Mouse (Mus musculus): ENCODE data around the gene Fbp1. TPM values are rescaled to one million over a fixed set of nuclear protein-coding genes. Genes with fewer than 3 reads are reported as not detected.

The Fbp1 gene
- polyA plus RNA-seq, 1 experiment from 2014 or later, result not detected

GRCm38 (mm10) chr13:62917416-62918110 lies 29.5 kb upstream of the Fbp1 start:
- Histone ChIP-seq H3K4me3 (ENCODE audit: low read depth, low read length) (no peak overlapping the region), H3K9ac (ENCODE audit: low read length) (no peak overlapping the region), H3K27me3 (replicated peaks; ENCODE audit: control insufficient read depth, insufficient read depth, low read length) (no peaks in the 10 kb centered on the region), H3K27ac (ENCODE audit: low read depth, low read length) (no peak overlapping the region), H3K4me1 (ENCODE audit: control insufficient read depth, insufficient read depth, low read length) (no peaks in the 10 kb centered on the region), H3K4me2 (ENCODE audit: low read length) (no peak overlapping the region), H3K36me3 (ENCODE audit: control insufficient read depth, insufficient read depth, low read length) (no peaks in the 10 kb centered on the region), H3K9me3 (replicated peaks; ENCODE audit: control insufficient read depth, low read length) (no peaks in the 10 kb centered on the region)
- 40% methylated on average over 1 of the region's 1 CpGs for WGBS
- ATAC-seq, result no peak
- DNase-seq (ENCODE audit: low spot score), result peak; percentile 41

- Histone ChIP-seq H3K9ac (ENCODE audit: low read length) (no peak overlapping the region), H3K9me3 (replicated peaks; ENCODE audit: control insufficient read depth, low read length) (no peaks in the 10 kb centered on the region), H3K27ac (ENCODE audit: low read depth, low read length) (no peak overlapping the region), H3K4me2 (ENCODE audit: low read length) (no peak overlapping the region), H3K27me3 (replicated peaks; ENCODE audit: control insufficient read depth, insufficient read depth, low read length) (no peaks in the 10 kb centered on the region), H3K36me3 (ENCODE audit: control insufficient read depth, insufficient read depth, low read length) (no peaks in the 10 kb centered on the region), H3K4me3 (ENCODE audit: low read depth, low read length) (no peak overlapping the region), H3K4me1 (ENCODE audit: control insufficient read depth, insufficient read depth, low read length) (no peaks in the 10 kb centered on the region)
- no peak for ATAC-seq
- WGBS, result 72% methylated on average over 4 of the region's 4 CpGs
- DNase-seq (ENCODE audit: low spot score), result no peak
Measured at GRCm38 (mm10) chr13:62916675-62917074, 28.6 kb upstream of the Fbp1 start.

- no peaks in the 10 kb centered on the region for H3K36me3 ChIP-seq (ENCODE audit: control insufficient read depth, insufficient read depth, low read length)
- H3K4me1 ChIP-seq (ENCODE audit: control insufficient read depth, insufficient read depth, low read length), result no peaks in the 10 kb centered on the region
- no peak overlapping the region for H3K9ac ChIP-seq (ENCODE audit: low read length)
- WGBS, result 79% methylated on average over 5 of the region's 5 CpGs
- H3K27ac ChIP-seq (ENCODE audit: low read depth, low read length), result no peak overlapping the region
- no peak overlapping the region for H3K4me2 ChIP-seq (ENCODE audit: low read length)
- ATAC-seq (no peak), DNase-seq (ENCODE audit: low spot score) (no peak)
- H3K27me3 ChIP-seq (replicated peaks; ENCODE audit: control insufficient read depth, insufficient read depth, low read length), result no peaks in the 10 kb centered on the region
- no peaks in the 10 kb centered on the region for H3K9me3 ChIP-seq (replicated peaks; ENCODE audit: control insufficient read depth, low read length)
- H3K4me3 ChIP-seq (ENCODE audit: low read depth, low read length), result no peak overlapping the region
Measured at GRCm38 (mm10) chr13:62911575-62911974, 23.5 kb upstream of the Fbp1 start.

- no peaks in the 10 kb centered on the region for H3K4me1 ChIP-seq (ENCODE audit: control insufficient read depth, insufficient read depth, low read length)
- ATAC-seq, result no peak
- H3K27me3 ChIP-seq (replicated peaks; ENCODE audit: control insufficient read depth, insufficient read depth, low read length), result no peaks in the 10 kb centered on the region
- no peak overlapping the region for H3K27ac ChIP-seq (ENCODE audit: low read depth, low read length)
- WGBS, result 91% methylated on average over 4 of the region's 4 CpGs
- no peak overlapping the region for H3K4me3 ChIP-seq (ENCODE audit: low read depth, low read length)
- H3K9me3 ChIP-seq (replicated peaks; ENCODE audit: control insufficient read depth, low read length), result no peaks in the 10 kb centered on the region
- no peak overlapping the region for H3K9ac ChIP-seq (ENCODE audit: low read length)
- H3K36me3 ChIP-seq (ENCODE audit: control insufficient read depth, insufficient read depth, low read length), result no peaks in the 10 kb centered on the region
- DNase-seq (ENCODE audit: low spot score), result no peak
- H3K4me2 ChIP-seq (ENCODE audit: low read length), result no peak overlapping the region
Measured at GRCm38 (mm10) chr13:62910206-62910605, 22.1 kb upstream of the Fbp1 start.

GRCm38 (mm10) chr13:62909776-62910175 lies 21.7 kb upstream of the Fbp1 start:
- no peak for DNase-seq (ENCODE audit: low spot score)

GRCm38 (mm10) chr13:62908163-62908559 lies 20.1 kb upstream of the Fbp1 start:
- Histone ChIP-seq H3K4me1 (ENCODE audit: control insufficient read depth, insufficient read depth, low read length) (no peaks in the 10 kb centered on the region), H3K9me3 (replicated peaks; ENCODE audit: control insufficient read depth, low read length) (no peaks in the 10 kb centered on the region), H3K4me3 (ENCODE audit: low read depth, low read length) (no peak overlapping the region), H3K4me2 (ENCODE audit: low read length) (no peak overlapping the region), H3K27me3 (replicated peaks; ENCODE audit: control insufficient read depth, insufficient read depth, low read length) (no peaks in the 10 kb centered on the region), H3K9ac (ENCODE audit: low read length) (no peak overlapping the region), H3K27ac (ENCODE audit: low read depth, low read length) (no peak overlapping the region), H3K36me3 (ENCODE audit: control insufficient read depth, insufficient read depth, low read length) (no peaks in the 10 kb centered on the region)
- WGBS, result 57% methylated on average over 8 of the region's 8 CpGs
- ATAC-seq (no peak), DNase-seq (ENCODE audit: low spot score) (no peak)

More at GRCm38 (mm10) chr13:62909776-62910175, 21.7 kb upstream of the Fbp1 start:
- no peak for ATAC-seq
- Histone ChIP-seq H3K4me2 (ENCODE audit: low read length) (no peak overlapping the region), H3K9ac (ENCODE audit: low read length) (no peak overlapping the region), H3K27me3 (replicated peaks; ENCODE audit: control insufficient read depth, insufficient read depth, low read length) (no peaks in the 10 kb centered on the region), H3K4me3 (ENCODE audit: low read depth, low read length) (no peak overlapping the region), H3K4me1 (ENCODE audit: control insufficient read depth, insufficient read depth, low read length) (no peaks in the 10 kb centered on the region), H3K36me3 (ENCODE audit: control insufficient read depth, insufficient read depth, low read length) (no peaks in the 10 kb centered on the region), H3K27ac (ENCODE audit: low read depth, low read length) (no peak overlapping the region), H3K9me3 (replicated peaks; ENCODE audit: control insufficient read depth, low read length) (no peaks in the 10 kb centered on the region)
- 81% methylated on average over 5 of the region's 5 CpGs for WGBS

GRCm38 (mm10) chr13:62907527-62908162 lies 19.6 kb upstream of the Fbp1 start:
- Histone ChIP-seq H3K27ac (ENCODE audit: low read depth, low read length) (no peak overlapping the region), H3K4me2 (ENCODE audit: low read length) (no peak overlapping the region), H3K27me3 (replicated peaks; ENCODE audit: control insufficient read depth, insufficient read depth, low read length) (no peaks in the 10 kb centered on the region), H3K9ac (ENCODE audit: low read length) (no peak overlapping the region), H3K36me3 (ENCODE audit: control insufficient read depth, insufficient read depth, low read length) (no peaks in the 10 kb centered on the region), H3K4me3 (ENCODE audit: low read depth, low read length) (no peak overlapping the region), H3K9me3 (replicated peaks; ENCODE audit: control insufficient read depth, low read length) (no peaks in the 10 kb centered on the region), H3K4me1 (ENCODE audit: control insufficient read depth, insufficient read depth, low read length) (no peaks in the 10 kb centered on the region)
- ATAC-seq (no peak), DNase-seq (ENCODE audit: low spot score) (no peak)
- 73% methylated on average over 14 of the region's 14 CpGs for WGBS

GRCm38 (mm10) chr13:62901139-62901538 lies 13.1 kb upstream of the Fbp1 start:
- Histone ChIP-seq H3K9me3 (replicated peaks; ENCODE audit: control insufficient read depth, low read length) (no peaks in the 10 kb centered on the region), H3K36me3 (ENCODE audit: control insufficient read depth, insufficient read depth, low read length) (no peaks in the 10 kb centered on the region), H3K27ac (ENCODE audit: low read depth, low read length) (no peak overlapping the region), H3K4me2 (ENCODE audit: low read length) (no peak overlapping the region), H3K9ac (ENCODE audit: low read length) (no peak overlapping the region), H3K27me3 (replicated peaks; ENCODE audit: control insufficient read depth, insufficient read depth, low read length) (no peaks in the 10 kb centered on the region), H3K4me3 (ENCODE audit: low read depth, low read length) (no peak overlapping the region), H3K4me1 (ENCODE audit: control insufficient read depth, insufficient read depth, low read length) (no peaks in the 10 kb centered on the region)
- ATAC-seq (no peak), DNase-seq (ENCODE audit: low spot score) (no peak)

GRCm38 (mm10) chr13:62897927-62898646 lies 10.0 kb upstream of the Fbp1 start:
- H3K36me3 ChIP-seq (ENCODE audit: control insufficient read depth, insufficient read depth, low read length), result no peaks in the 10 kb centered on the region
- H3K27ac ChIP-seq (ENCODE audit: low read depth, low read length), result no peak overlapping the region
- H3K9ac ChIP-seq (ENCODE audit: low read length), result no peak overlapping the region
- H3K4me3 ChIP-seq (ENCODE audit: low read depth, low read length), result no peak overlapping the region
- ATAC-seq, result no peak
- DNase-seq (ENCODE audit: low spot score), result no peak
- H3K9me3 ChIP-seq (replicated peaks; ENCODE audit: control insufficient read depth, low read length), result no peaks in the 10 kb centered on the region
- H3K4me1 ChIP-seq (ENCODE audit: control insufficient read depth, insufficient read depth, low read length), result no peaks in the 10 kb centered on the region
- WGBS, result 88% methylated on average over 4 of the region's 4 CpGs
- H3K4me2 ChIP-seq (ENCODE audit: low read length), result no peak overlapping the region
- no peaks in the 10 kb centered on the region for H3K27me3 ChIP-seq (replicated peaks; ENCODE audit: control insufficient read depth, insufficient read depth, low read length)
